Mouse (Mus musculus) right cerebral cortex, postnatal 14 days (tissue): ENCODE measurements around the gene Utrn.
A peak's percentile ranks its signal among the peaks of the same experiment; 100 is the strongest.

Experiments
- DNase-seq: peaks from one replicate; pipeline ENCODE4 v3.0.0; 2022

The Utrn gene

DNA sequence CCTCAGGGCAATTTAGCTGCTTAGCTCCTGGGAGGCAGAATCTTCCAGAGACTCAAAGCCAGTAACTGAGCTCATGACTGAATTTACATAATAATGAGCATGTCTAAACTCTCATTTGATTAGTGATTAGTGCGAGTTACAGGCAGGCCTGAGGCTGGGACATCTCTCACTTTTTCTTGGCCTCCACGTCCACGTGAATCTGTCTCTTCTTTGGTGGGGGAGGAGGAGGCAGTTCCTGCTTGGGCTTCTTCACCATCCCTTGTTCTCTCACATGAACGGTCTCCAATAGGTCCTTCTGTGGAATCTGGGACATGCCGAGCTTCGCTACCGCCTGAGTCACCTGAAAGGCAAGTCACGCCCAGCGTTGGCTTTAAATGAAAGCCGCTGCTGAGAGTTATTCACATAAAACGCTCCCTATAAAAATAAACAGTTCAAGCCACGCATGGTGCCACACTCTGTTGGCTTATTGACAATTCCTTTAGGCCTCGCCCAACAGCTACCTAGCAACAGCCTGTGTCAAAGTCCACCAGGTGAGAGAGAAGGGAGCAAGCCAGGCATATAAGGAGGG is 143.0 kb downstream of the Utrn start:
- DNase-seq: no peak

DNA sequence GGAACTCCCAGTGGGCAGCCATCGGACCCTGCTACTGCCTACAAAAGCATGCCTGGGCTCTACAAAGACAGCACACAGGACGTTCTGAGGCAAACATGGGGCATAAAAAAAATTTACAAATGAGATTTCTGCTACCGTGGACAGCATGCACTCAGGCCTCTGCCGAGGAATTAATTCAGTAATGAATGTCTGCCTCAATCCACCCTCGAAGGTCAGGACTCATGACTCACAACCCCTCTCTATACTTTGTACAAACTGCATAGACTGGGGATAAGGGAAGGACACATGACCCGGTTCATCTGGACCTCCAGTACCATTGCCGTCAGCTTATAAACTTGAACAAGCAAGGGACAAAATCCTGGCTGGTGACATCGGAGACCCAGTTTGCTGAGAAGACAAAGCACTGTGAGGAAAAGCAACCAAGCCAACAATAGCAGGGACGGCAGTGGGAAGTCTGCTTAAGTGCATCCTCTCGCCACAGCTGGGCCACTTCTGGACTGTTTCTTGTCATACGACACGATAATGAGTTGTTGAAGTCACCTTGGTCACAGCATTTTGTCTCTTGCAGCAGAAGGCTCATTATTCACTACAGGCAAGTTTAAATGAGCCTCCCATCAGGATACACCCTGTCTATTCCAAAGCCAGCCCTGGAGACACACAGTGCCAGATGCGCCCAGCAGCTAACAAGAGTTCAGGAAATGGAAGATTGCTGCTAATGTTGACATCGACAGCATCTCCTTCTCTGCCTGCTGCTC is 144.7 kb downstream of the Utrn start:
- no peak for DNase-seq

DNA sequence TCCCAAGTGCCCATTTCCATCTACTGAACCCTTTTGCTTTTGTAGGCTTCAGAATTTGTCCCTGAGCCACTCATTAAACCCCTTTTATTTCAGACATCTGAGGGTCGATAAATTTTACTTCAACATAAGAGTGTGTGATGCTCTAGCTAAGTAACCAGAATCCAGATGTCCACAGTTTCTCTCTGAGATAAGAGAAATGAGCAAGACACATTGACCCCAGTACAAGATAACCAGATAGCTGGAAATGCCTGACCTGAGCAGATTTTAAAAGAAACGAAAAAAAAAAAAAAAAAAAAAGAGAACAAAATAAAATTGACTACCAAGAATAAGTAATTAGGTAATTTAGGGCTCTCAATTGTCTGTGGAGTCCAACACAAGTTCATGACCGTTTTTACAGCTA is 145.9 kb downstream of the Utrn start:
- DNase-seq: no peak

DNA sequence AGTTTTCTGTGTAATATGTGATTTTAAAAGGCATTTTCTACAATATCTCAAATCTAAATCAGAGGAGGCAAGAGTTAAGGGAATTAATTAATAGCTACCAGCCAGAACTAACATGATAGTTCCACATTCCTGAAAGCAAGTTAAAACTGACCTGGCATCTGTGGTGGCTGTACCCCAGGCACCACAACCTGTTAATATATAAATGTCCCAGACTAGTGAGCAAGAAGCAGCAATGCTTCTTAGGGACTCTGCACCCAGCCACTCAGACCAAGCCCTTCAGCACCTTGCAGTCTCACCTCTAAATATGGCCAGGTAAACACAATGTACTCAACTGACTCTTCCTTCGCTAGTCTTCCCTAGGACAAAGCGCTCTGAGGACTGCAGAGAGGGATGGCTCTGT is 147.1 kb downstream of the Utrn start:
- DNase-seq: no peak

DNA sequence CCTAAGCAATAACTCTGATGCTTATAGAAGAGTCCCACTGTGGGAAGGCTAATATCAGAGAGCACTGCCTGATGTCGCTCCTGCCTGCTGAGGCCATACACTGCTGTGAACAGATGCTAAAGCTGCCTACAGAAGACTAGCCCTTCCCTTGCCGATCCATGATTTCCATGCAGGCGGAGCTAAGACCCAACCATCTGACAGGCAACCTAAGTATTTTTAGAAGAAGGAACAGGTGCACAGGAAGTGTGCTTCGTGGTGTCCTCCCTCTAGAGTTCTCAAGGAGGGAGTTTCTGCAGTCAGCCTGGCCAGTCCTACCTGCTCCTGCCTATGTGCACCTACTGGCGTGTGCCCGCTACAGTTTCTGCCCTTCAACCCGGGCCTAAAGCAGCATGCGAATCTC is 150.8 kb downstream of the Utrn start:
- no peak for DNase-seq

DNA sequence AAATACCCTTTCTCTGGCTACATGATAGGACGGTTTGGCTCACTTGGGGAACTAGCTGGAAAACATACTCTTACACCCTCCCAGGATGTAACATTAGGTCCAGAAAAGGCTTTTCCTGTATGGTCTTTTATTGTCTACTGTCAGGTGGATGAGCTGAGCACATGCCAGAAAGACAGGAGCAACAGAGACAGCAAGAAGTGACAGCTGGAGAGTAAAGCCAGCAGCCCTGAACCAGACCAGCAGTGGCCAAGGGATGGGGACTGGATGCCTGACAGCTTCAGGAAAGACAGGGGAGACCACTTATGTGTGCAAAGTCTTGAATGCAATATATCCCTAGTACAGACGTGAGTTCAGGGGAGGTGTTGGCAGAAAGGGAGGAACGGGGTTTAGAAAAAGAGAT is 151.8 kb downstream of the Utrn start:
- no peak for DNase-seq

DNA sequence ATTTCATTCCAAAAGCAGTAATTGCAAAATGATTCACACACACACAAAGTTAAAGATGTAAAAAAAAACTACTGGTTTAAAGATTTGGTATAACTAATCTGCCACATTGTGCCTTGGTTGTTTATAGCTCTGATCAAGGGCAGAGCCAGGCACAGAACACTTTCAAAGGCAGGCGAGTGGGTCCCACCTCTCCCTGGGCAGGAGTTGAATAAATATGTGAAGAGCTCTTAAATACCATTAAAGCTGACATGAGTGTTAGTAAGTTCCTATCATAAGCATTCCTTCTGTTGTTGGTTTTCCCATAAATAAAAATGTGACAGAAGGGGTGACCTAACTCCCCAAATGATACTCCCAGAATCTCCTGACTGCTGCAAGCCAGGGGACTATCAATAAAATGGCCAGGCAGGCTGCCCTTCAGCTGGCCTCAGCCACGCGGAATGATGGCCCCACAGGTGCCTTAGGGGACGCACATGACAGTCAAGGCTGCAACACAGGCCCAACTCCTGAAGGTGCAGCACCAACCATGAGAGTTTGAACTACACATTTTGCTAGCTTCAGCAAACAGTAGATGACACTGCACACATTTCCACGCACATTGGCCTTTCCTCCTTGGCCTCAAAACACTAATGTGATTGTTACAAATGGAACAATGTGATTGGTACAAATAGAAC is 152.4 kb downstream of the Utrn start:
- DNase-seq: no peak

DNA sequence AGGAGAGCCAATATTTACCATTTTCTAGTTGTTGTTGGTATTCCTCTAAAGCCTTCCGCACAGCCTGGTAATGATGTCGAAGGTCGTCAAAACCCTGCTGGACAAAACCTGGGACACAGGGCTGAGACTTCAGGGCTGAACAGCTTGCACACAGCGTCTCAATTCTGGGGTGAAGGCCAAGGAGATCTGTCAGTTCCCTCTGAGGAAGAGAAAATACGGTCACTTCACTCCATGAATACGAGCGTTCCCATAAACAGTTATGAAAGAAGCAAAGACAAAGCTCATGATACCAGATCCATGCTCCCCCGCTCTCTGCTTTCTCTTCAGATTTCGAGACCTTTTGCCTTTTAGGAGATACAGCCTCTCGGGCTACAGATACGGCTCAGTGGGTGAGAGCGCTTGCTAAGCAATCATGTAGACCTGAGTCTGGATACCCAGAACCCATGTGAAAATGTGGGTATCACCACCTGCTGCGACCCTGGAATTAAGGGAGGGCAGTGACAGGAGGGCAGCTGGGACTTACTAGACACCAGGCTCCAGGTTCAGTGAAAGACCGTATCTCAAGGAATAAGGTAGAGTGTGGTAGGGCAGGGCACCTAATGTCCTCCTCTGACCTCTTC is 155.8 kb downstream of the Utrn start:
- DNase-seq: no peak

DNA sequence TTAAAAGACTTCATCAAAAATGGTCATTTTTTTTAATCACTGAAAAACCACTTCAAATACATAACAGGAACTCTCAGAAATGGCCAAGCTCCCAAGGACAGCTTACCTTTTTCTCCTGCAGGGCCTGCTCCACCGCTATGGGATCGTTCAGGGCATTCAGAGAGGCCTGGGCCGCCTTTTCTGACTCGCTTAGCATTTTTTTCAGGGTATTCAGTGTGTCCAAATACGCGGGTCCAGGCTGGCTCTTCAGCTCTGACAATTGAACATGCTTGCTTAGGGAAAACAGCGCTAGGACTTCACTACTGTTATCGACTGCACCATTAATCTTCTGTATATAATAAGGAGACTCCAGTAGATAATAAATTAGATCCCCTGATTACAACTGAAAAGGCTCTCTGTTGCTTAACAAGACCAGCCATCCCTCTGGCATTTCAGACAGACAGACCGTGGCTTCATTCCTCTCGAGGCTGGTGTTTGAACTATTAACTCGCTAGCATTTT is 157.8 kb downstream of the Utrn start:
- no peak for DNase-seq

DNA sequence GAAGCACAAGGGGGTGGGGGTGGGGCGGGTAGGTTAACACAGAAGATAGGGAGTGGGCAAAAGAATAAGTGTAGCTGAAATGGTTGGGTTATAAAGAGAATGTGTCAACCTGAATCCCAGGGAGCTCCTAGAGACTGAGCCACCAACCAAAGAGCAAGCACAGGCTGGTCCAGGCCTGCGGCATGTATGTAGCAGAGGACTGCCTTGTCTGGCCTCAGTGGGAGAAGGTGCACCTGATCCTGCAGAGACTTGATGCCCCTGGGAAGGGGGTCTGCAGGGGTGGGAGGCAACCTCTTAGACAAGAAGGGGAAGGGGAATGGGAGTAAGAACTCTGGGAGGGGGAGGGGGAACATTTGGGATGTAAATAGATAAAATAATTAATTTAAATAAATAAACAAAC is 162.6 kb downstream of the Utrn start:
- DNase-seq: no peak

DNA sequence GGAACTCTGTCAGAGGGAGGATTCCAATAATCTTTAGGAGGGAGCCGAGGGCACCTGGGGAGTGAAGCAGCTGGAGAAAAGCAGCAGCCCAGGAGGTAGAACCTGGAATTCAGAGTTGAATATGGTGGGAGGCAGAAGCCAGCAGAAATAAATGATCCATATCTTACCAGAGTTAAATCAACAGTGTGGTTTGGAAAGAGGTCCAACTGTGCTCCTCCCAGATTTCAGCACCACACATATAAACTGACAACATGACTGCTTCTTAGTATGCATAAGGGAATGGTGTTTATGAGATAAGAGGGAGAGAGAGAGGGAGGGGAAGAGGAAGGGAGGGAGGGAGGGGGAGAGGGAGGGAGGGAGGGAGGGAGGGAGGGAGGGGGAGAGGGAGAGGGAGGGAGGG is 163.2 kb downstream of the Utrn start:
- DNase-seq: no peak

DNA sequence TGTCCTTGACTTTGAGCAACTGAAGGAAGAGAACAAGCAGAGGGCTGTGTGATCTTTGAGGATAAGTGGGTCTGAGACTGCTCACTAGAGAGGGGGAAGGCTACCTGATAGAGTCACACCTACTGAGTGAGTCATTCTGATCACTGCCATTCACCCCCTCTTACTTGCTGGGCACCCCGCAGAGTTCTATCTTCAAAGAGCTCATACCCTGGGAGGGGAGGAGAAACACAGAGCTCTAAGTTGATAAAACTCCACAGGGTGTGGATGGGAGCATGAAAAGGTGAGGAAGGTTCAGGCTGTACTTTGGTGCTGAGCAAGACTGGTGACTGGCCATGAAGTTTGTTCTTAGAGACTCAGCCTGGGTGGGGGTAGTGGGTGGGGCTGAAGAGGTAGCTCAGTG is 164.9 kb downstream of the Utrn start:
- no peak for DNase-seq

DNA sequence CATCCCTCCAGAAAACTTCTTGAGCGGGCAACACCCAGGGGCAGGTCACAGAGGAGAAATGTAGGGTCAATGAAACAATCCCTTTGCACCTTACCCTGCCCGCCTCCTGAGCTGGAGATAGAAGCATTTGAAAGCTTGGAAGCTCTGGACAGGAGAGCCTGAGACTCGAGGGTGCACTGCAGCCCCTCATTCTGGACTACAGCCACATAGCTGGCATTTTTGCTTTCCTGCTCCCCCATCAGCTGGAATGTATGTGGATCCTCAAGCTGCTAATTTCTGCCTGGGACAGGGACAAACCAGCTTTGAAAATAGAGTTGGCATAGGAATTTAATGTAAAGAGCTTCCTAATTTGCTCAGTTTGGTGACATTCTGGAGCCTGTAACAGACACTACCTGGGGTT is 165.6 kb downstream of the Utrn start:
- no peak for DNase-seq

DNA sequence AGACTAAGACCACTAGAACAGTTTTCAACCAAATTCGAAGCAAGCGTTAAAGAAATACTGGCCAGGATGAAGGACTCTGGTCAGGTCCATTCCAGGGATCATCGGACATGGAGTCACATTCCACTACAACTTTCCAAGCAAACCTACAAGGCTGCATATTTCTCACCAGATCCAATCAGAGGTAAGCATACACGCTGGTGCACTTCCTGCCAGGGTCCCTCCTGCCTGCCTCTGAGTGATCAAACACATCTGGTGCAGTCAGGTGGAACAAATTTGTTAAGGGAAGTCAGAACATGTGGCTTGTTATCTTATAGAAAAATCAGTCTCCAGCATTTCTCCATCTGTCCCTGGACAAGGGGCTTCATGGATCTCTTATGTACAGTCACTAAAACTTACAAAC is 167.0 kb downstream of the Utrn start:
- no peak for DNase-seq

DNA sequence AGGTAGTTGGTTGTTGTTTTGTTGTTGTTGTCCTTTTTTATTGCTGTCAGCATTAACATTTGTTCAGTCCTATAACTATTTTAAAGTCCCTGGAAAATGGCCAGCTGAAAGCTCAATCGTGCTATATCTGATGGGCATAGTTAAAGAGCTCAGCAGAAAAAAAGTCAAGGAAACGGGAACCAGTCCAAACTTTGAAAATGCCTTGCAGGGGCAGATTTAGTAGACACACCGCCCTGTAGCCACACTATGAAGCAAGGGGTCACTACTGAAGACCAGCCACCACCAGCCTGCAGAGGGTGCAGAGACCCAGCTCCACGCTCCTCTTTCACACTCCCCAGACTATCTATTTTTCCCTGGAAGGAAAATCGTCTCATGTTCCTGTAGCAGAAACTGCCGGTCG is 167.5 kb downstream of the Utrn start:
- DNase-seq: no peak

DNA sequence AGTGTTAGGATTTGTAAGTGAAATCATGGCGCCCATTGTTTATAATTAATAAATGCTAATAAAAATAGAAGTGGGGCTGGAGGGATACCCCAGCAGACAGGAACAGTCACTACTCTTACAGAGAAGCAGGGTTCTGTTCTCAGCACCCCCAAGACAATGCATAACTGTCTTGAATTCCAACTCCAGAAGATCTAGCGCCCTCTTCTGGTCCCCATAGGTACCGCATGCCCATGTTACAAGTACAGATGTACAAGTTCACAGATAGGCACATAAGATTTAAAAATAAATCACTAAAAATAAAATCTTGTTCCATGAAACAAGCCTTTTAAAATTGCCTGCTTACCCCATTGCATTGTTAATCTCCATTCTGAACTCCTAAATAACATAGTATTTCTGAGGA is 168.6 kb downstream of the Utrn start:
- DNase-seq: no peak

DNA sequence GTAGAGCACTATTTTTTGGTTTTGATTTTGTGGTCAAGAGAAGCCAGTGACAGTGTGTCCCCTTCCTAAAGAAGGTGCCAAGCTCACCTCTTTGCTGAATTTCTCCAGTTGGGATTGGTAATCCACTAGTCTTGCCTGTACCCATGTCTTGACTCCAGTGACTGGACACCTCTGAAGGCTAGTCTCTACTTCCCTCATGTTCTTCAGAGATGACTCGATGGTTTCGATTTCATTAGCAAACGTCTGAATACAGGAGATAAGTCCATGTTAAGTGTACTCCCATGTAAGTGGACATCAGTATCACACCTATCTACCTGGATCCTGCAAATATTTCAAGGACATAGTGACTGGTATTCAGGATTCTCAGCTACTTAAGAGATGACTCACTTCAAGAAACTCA is 171.3 kb downstream of the Utrn start:
- no peak for DNase-seq

DNA sequence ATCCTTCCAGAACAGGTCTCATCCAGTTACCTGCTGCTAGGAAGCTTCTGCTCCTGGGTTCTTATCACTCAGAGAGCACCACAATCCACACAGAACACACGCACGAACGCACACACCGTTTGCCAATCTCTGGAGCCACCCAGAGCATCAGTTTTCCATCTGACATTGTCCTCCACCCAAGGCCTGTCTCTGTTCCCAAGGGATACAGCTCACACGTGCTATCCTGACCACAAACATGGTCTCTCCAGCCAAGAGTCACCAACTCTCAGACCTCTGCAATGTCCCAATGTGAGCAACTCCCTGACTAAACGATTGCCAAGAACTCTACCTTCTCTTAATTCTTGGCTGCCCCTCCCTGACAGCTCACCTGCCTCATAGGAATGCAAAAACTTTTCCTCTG is 172.5 kb downstream of the Utrn start:
- no peak for DNase-seq

DNA sequence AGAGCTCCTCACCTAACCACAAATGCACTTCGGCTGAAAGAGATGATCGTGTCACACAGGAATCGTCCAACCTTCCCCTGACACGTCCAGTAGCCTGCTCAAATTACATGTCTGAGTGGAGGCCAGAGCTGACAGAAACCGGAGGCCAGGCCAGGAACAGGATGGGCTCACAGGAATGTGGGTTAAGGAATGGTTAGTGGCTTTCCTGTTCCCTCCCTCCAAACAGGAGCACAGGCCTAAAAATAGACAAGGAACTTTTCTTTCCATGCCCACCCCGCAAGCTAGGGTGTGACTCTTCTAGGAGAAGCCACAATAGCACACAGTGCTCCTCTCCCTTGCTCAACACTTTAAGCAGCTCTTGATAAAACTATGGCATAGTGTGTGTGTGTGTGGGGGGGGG is 174.4 kb downstream of the Utrn start:
- no peak for DNase-seq

DNA sequence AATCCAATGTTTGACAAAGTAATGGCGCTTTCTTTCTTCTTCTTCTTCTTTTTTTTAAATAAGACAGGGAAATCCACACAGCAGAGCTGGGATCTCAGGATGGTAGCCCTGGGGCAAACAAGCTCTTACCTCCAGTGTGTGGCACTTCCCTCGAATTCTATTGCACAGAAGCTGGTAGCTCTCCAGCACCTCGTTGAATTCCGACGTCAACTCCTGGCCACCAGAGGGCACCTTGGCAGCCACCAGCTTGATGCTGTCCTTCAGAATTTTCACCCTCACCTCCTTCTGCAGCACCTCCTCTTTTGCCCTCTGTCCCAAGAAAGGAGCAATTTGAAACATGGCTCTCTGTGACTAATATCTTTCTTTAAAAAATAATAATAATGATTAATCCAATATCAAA is 178.6 kb downstream of the Utrn start:
- DNase-seq: peak; percentile 72

DNA sequence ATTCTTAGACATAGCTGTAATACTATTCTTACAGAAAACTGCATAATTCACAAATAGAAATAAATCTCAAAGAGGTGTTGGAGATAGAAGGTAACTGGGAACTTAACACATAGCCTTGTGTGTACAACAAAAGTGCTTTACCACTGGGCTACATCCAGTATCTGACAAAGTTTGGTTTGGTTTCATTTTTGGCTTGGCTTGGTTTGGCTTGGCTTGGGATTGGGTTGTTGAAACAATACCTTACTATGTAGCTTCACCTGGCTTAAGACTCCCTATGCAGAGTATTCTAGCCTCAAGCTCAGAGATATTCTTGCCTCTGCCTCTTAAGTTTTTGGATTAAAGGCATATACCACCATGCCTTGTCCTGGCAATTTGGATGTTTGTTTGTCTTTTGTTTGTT is 183.5 kb downstream of the Utrn start:
- DNase-seq: no peak

DNA sequence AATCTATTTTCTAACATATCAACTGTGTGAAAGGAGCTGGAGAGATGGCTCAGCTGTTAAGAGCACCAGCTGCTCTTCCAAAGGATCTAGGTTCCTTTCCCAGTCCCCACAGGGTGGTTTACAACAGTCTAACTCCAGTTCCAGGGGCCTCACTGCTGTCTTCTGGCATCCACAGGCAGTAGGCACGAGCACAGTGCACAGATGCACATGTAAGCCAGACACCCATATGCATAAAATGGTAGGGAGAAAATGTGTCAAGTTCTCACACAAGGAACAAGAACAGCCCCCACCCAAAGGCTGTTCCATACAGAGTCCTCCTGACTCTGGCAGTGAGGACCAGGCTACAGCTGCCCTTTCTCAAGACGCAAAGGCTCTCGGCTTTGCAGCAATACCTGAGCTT is 185.1 kb downstream of the Utrn start:
- no peak for DNase-seq

DNA sequence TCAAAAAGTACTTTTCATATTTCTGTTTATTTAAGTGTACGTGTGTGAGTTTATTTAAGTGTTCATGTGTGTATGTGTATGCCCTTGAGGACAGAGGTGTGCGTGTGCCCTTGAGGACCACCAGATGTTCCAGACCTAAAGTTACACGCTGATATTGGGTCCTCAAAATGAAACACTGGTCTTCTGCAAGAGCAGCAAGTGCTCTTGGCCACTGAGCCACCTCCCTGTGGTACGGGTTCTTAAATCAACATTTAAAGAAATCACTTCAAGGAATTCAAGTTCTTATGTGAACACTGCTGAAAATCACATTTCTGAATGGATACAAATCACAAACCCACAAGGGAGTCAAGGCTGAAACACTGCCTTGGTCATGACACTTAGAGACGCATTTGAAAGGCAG is 195.9 kb downstream of the Utrn start:
- no peak for DNase-seq

DNA sequence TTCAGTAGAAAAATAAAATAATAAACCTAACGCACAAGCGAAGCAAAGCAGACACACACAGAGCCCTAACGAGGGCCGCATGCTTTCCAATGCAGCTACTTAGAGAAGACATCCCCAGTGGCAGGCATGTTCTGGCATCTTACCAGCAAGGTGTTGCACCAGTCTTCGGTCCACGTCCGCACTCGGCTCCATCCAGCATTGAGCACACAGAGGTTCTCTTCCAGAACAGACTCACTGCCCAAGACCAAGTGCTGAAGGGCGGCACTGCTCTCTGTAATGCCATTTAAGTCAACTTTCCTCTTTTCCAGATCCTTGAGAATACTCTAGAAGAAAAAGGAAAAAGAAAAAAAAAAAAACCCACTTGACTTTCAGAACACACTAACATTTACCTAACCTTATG is 197.6 kb downstream of the Utrn start:
- DNase-seq: no peak
